8 mouse cellular contexts compared by ENCODE assay signal in the genomic region with DNA sequence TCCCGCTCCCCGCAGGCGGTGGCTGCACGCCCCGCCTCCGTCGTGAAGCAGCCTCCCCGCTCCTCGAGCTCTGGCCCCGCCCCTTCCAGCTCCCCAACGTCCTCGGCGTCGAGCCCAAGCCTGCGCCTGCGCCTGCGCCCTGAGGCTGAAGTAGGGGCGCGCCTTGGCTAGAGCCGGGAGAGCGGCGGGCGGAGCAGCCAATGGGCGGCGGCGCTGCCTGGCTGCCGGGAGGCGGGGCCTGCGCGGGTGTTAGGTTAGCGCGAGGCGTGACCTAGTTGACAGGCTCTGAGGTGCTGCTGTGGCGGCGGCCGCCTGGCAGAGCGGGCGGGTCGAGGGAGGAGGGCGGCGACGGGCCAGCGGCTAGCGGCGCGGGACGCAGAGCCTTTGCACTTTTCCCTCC. TPM values are rescaled to one million over a fixed set of nuclear protein-coding genes. Genes with fewer than 3 reads are reported as not detected.
DNase-seq lines count a peak whose midpoint lies in the region; ATAC-seq and TF ChIP-seq lines count a peak whose summit lies in the region.

TSS of gene Macrod2 (plus strand) at position 131 of the 400 bp plus-strand sequence.

- no peaks in the 10 kb centered on the region for H3K36me3 ChIP-seq in lung, embryonic 14.5 days (ENCODE audit: insufficient read depth)

- no peaks in the 10 kb centered on the region for H3K9me3 ChIP-seq in lung, embryonic 14.5 days (ENCODE audit: low read depth, low read length)

- WGBS in lung, embryonic 14.5 days = under 1% methylated on average over 46 of the region's 47 CpGs
- under 1% methylated on average over 47 of the region's 47 CpGs for WGBS in olfactory bulb, adult 2 months

- peak; percentile 98 for DNase-seq in NIH3T3 (ENCODE audit: low read depth)
- peak; percentile 99 for DNase-seq in cerebellum, adult 9-11 months
- peak; percentile 97 for DNase-seq in layer of hippocampus, adult 8-10 months (ENCODE audit: low spot score in 2 of 2)
- peak; percentile 99 for DNase-seq in lung, embryonic 14.5 days
- DNase-seq in thymus, adult 18-20 months = peak; percentile 94 to 95

- ATAC-seq in frontal cortex, adult (ENCODE audit: low TSS enrichment) = peak; percentile 96
- peak; percentile 95 to 97 for ATAC-seq in hematopoietic stem cell, adult 5-6 weeks (replicated peaks in 1 of 2; ENCODE audit: insufficient read depth in 1 of 2, low FRiP score in 2 of 2, low TSS enrichment in 1 of 2, low read depth in 1 of 2, poor library complexity in 2 of 2, severe bottlenecking in 2 of 2)
- peak; percentile 99 for ATAC-seq in lung, embryonic 14.5 days (ENCODE audit: insufficient read depth)

- TF ChIP-seq POLR2A in olfactory bulb, adult 2 months (IDR thresholded peaks at IDR 0.05; ENCODE audit: insufficient read depth, low read depth, low read length) = peak; percentile 78

- H3K27ac ChIP-seq in lung, embryonic 14.5 days (ENCODE audit: low read depth) = 0 out of 2 replicates have a peak within 1 kb of the TSS, but pooled peaks have one; percentile 24
- H3K27ac ChIP-seq in olfactory bulb, adult 2 months (ENCODE audit: insufficient read depth, low read depth, low read length) = no peak within 1 kb of the TSS

- H3K4me2 ChIP-seq in lung, embryonic 14.5 days = peak within 1 kb of the TSS; percentile 95

- 0 out of 2 replicates have a peak, but pooled peaks cover 4% of the 10 kb centered on the region for H3K27me3 ChIP-seq in lung, embryonic 14.5 days (ENCODE audit: insufficient read depth, low read length)

- no peak for TF ChIP-seq CTCF in lung, embryonic 14.5 days (IDR thresholded peaks at IDR 0.05; ENCODE audit: low read depth)
- TF ChIP-seq CTCF in olfactory bulb, adult 2 months (IDR thresholded peaks at IDR 0.05; ENCODE audit: insufficient read depth, low read depth, low read length) = no peak

- H3K4me3 ChIP-seq in lung, embryonic 14.5 days (ENCODE audit: low read depth, low read length) = peak within 1 kb of the TSS; percentile 71
- peak within 1 kb of the TSS; percentile 84 for H3K4me3 ChIP-seq in olfactory bulb, adult 2 months (ENCODE audit: insufficient read depth, low read depth, low read length)

- no peaks in the 10 kb centered on the region for H3K4me1 ChIP-seq in lung, embryonic 14.5 days (ENCODE audit: insufficient read depth)
- no peaks in the 10 kb centered on the region for H3K4me1 ChIP-seq in olfactory bulb, adult 2 months (ENCODE audit: control insufficient read depth, insufficient read depth, low read length)

- peak within 1 kb of the TSS; percentile 67 for H3K9ac ChIP-seq in lung, embryonic 14.5 days

RNA-seq across cellular contexts. Expression of gene Macrod2, which starts in this region (rescaled TPM):
- 7.4 and 7.7 TPM in 2 replicates for total RNA-seq in hematopoietic stem cell, adult 5-6 weeks (2017)
- total RNA-seq in layer of hippocampus, adult 8-10 months (2022) = 10 to 100 TPM; 48.3 to 54.4 (median 52.3) TPM
- 31.1 and 31.9 TPM in 2 replicates for polyA plus RNA-seq in lung, embryonic 14.5 days (2014; fragmentation: Nextera tagmentation; extraction: Ambion mirVana)
- not detected in 2 replicates for polyA plus RNA-seq in olfactory bulb, adult 2 months (2012; ENCODE audit: insufficient read depth, insufficient read length, low replicate concordance, missing spikeins)

Comparison
In these comparisons a context has a peak if more than half of its experiments do, and no peak if none do; other contexts are left out.
1. RNA of gene Macrod2 (polyA plus RNA-seq): 31.1 to 31.9 TPM in lung, embryonic 14.5 days; not detected in olfactory bulb, adult 2 months; every median in the first group is over 10 times any median in the second.
2. Peak in every context shown above with its lines, with median percentiles within 50 percentile points of each other: DNase-seq and ATAC-seq.